In genomic region chr2:122426645-122427044, GRCm38 (mm10) we compare ENCODE assay signal across 12 mouse cellular contexts. TPM values are rescaled to one million over a fixed set of nuclear protein-coding genes. Genes with fewer than 3 reads are reported as not detected.
"Had no signal": no experiment of that assay in that cellular context is flagged by ENCODE, and none has a peak within 500 bp of the region (broad histone marks: within the 10 kb centered on the region; RNA-seq: fewer than 3 reads in every experiment).

No protein-coding gene starts in this region.

RNA-seq across cellular contexts. Expression of gene Slc28a2, which starts 0.4 kb away (rescaled TPM):
- polyA plus RNA-seq: midbrain, embryonic 10.5 days; midbrain, embryonic 12.5 days; midbrain, embryonic 14.5 days; midbrain, embryonic 16.5 days; myocyte; neural tube, embryonic 15.5 days had no signal

RNA-seq across cellular contexts. Expression of gene Gm14085, which starts 58.1 kb away (rescaled TPM):
- polyA plus RNA-seq: lung, embryonic 14.5 days; lung, embryonic 16.5 days; midbrain, embryonic 10.5 days; midbrain, embryonic 12.5 days; midbrain, embryonic 14.5 days; myocyte; neural tube, embryonic 11.5 days; neural tube, embryonic 13.5 days; neural tube, embryonic 15.5 days; stomach, embryonic 14.5 days; urinary bladder, adult 2 months had no signal
